Mouse (Mus musculus) adrenal gland, postnatal 10 days (tissue): ENCODE results near the gene Tmem268. TPM values are rescaled to one million over a fixed set of nuclear protein-coding genes. Genes with fewer than 3 reads are reported as not detected.

Source experiments
- DNase-seq: peaks from one replicate; pipeline ENCODE4 v3.0.0; 2021; ENCODE audit warnings: mixed read lengths
- total RNA-seq, 2 experiments: library from RNA; stranded (reverse); gene quantifications; 2 replicates each; pipeline ENCODE4 v1.2.3; 2021

The Tmem268 gene
- total RNA-seq, 2 experiments from 2014 or later = 10.8 to 15.0 TPM

- DNase-seq = no peak
Observed at GRCm38 (mm10) chr4:63600786-63601185, 42.2 kb downstream of the Tmem268 start.

GRCm38 (mm10) chr4:63601263-63601662 is 42.7 kb downstream of the Tmem268 start:
- no peak for DNase-seq

- no peak for DNase-seq
Observed at GRCm38 (mm10) chr4:63604945-63605344, 46.4 kb downstream of the Tmem268 start, which contains the start of gene Gm11213. TSS of gene Gm11213 (minus strand) at chr4:63605261.

- DNase-seq = no peak
Observed at GRCm38 (mm10) chr4:63605545-63605944, 47.0 kb downstream of the Tmem268 start.

GRCm38 (mm10) chr4:63605968-63606367 is 47.4 kb downstream of the Tmem268 start:
- no peak for DNase-seq

- DNase-seq = no peak
Observed at GRCm38 (mm10) chr4:63608391-63608790, 49.8 kb downstream of the Tmem268 start.

- no peak for DNase-seq
Observed at GRCm38 (mm10) chr4:63621861-63622260, 63.3 kb downstream of the Tmem268 start.

- DNase-seq = peak; percentile 38
Observed at GRCm38 (mm10) chr4:63622378-63622835, 63.8 kb downstream of the Tmem268 start, which contains the start of gene Tex48. TSS of gene Tex48 (minus strand) at chr4:63622428.

- DNase-seq = no peak
Observed at GRCm38 (mm10) chr4:63625563-63626080, 67.0 kb downstream of the Tmem268 start.

GRCm38 (mm10) chr4:63627111-63627510 is 68.5 kb downstream of the Tmem268 start:
- DNase-seq = no peak

GRCm38 (mm10) chr4:63633181-63633580 is 74.6 kb downstream of the Tmem268 start:
- no peak for DNase-seq

Other genes with a start within 250 kb of the Tmem268 start
- gene Orm1, start 214.2 kb upstream of the Tmem268 start, total RNA-seq = 10 to 100 TPM in 1 of 2 experiments, 1 to 10 TPM in 1; 3.2 to 11.8 TPM
- 1 to 10 TPM; 1.5 to 2.2 TPM for gene Orm3, start 202.6 kb upstream of the Tmem268 start, total RNA-seq
- under 1 TPM in 1 of 2 experiments, not detected in 1; 0.84 TPM for gene Orm2, start 196.3 kb upstream of the Tmem268 start, total RNA-seq
- 1 to 10 TPM; 7.4 to 7.7 TPM for gene Akna, start 155.4 kb upstream of the Tmem268 start, total RNA-seq
- 10 to 100 TPM; 13.7 to 14.9 TPM for gene Whrn, start 62.8 kb upstream of the Tmem268 start, total RNA-seq
- 100 to 1,000 TPM; 128 to 131 TPM for gene Atp6v1g1, start 14.0 kb upstream of the Tmem268 start, total RNA-seq
- gene Gm11213, start 46.5 kb downstream of the Tmem268 start, total RNA-seq = not detected
- not detected for gene Tex48, start 63.6 kb downstream of the Tmem268 start, total RNA-seq
- not detected for gene Gm11214, start 104.6 kb downstream of the Tmem268 start, total RNA-seq
- under 1 TPM; 0.21 to 0.33 TPM for gene Tnfsf15, start 186.3 kb downstream of the Tmem268 start, total RNA-seq